Mouse (Mus musculus): Measurements from ENCODE around the gene 4930556J24Rik.
"Not testable (repeated sequence)": the region's sequence is repeated elsewhere in the genome, so short reads cannot be mapped to it uniquely, and the experiment has no call there.

GRCm38 (mm10) chr11:3911440-3911839, 65.1 kb downstream of the 4930556J24Rik start:
- TF ChIP-seq TAL1 (conservative IDR thresholded peaks at IDR 0.05; ENCODE audit: low read depth, low read length); CTCF (IDR thresholded peaks at IDR 0.05; ENCODE audit: low read depth, low read length): not testable (repeated sequence)

Data from G1E (cell line).